Mouse (Mus musculus) limb, embryonic 12.5 days (tissue): Measurements from ENCODE around the gene Gm17657. TPM values are rescaled to one million over a fixed set of nuclear protein-coding genes. Genes with fewer than 3 reads are reported as not detected.
A peak's percentile ranks its signal among the peaks of the same experiment; 100 is the strongest.
"Not testable (repeated sequence)": the region's sequence is repeated elsewhere in the genome, so short reads cannot be mapped to it uniquely, and the experiment has no call there.

Source experiments
- ATAC-seq: fragments of 200-750 bp; cut with Nextera tagmentation; 2 replicates; pipeline ENCODE4 v1.8.0; 2017; ENCODE audit warnings: low read depth, moderate TSS enrichment; ENCODE audit not compliant: insufficient number of reproducible peaks, insufficient read depth, low FRiP score, low TSS enrichment
- H3K27ac ChIP-seq: fragments of 300-500 bp; sonication (generic); 2 replicates; pipeline ENCODE4 v1.5.1; 2016; ENCODE audit warnings: mild to moderate bottlenecking, moderate library complexity
- H3K27me3 ChIP-seq: fragments of 300-500 bp; sonication (generic); 2 replicates; pipeline ENCODE4 v1.6.1; 2016; ENCODE audit warnings: mild to moderate bottlenecking, moderate library complexity
- H3K36me3 ChIP-seq: fragments of 300-500 bp; sonication (generic); 2 replicates; pipeline ENCODE4 v1.6.1; 2016; ENCODE audit warnings: mild to moderate bottlenecking, moderate library complexity
- H3K4me1 ChIP-seq: fragments of 300-500 bp; sonication (generic); replicated peaks from 2 replicates; pipeline ENCODE4 v1.6.1; 2016
- H3K4me2 ChIP-seq: fragments of 300-500 bp; sonication (generic); 2 replicates; pipeline ENCODE4 v1.6.1; 2016; ENCODE audit warnings: mild to moderate bottlenecking, moderate library complexity
- H3K4me3 ChIP-seq: fragments of 300-500 bp; sonication (generic); replicated peaks from 2 replicates; pipeline ENCODE4 v1.5.1; 2016; ENCODE audit warnings: mild to moderate bottlenecking
- H3K9ac ChIP-seq: fragments of 300-500 bp; sonication (generic); replicated peaks from 2 replicates; pipeline ENCODE4 v1.6.1; 2016; ENCODE audit warnings: mild to moderate bottlenecking, moderate library complexity
- H3K9me3 ChIP-seq: fragments of 300-500 bp; sonication (generic); 2 replicates; pipeline ENCODE4 v1.6.1; 2016; ENCODE audit warnings: mild to moderate bottlenecking, moderate library complexity
- WGBS: fragments of 180-500 bp; shearing (Covaris S2); methylation state at CpG from one replicate; pipeline ENCODE4 v1.1.7; 2016; 5-methylcytosine and 5-hydroxymethylcytosine counted together
- polyA plus RNA-seq: library from polyadenylated mRNA; unstranded; fragments of >200 nt; fragmentation: Nextera tagmentation; extraction: Ambion mirVana; gene quantifications from 2 replicates; pipeline ENCODE4 v1.2.1, GENCODE M21; 2016

Gm17657 gene
- polyA plus RNA-seq, 1 experiment from 2014 or later = not detected

DNA sequence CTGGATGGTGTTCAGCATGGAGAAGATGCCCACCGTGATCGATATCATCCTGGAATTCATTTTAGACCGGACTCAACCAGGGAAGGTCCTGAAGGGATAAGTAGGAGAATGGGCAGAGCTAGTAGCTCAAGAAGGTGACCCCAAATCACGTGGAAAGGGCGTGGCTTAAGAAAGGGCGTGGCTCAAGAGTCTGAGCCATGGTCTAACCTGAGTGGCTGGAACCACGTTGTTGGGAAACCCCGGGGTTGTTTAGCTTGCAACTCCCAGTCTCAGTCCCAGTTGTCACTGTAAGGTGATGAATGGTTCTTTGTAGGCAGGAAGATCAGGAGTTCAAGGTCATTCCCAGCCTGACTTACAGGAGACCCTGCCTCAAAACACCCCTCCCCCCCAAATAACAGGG is 29.7 kb downstream of the Gm17657 start:
- 76% methylated on average over 8 of the region's 8 CpGs for WGBS
- no peaks in the 10 kb centered on the region for H3K4me1 ChIP-seq
- no peak overlapping the region for H3K4me2 ChIP-seq
- ATAC-seq = no peak
- no peaks in the 10 kb centered on the region for H3K36me3 ChIP-seq
- H3K9me3 ChIP-seq = no peaks in the 10 kb centered on the region
- no peak overlapping the region for H3K27ac ChIP-seq
- H3K27me3 ChIP-seq = no peaks in the 10 kb centered on the region
- no peak overlapping the region for H3K4me3 ChIP-seq
- no peak overlapping the region for H3K9ac ChIP-seq

DNA sequence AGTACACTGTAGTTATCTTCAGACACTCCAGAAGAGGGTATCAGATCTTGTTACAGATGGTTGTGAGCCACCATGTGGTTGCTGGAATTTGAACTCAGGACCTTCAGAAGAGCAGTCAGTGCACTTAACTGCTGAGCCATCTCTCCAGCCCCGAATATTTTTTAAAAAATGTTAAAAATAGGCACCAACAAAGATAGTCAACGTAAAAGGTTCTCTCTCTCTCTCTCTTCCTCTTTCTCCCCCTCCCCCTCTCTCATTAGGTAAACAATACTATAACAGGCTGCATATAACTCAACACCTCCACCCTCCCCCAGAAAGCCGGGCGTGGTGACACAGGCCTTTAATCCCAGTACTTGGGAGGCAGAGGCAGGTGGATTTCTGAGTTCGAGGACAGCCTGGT is 30.8 kb downstream of the Gm17657 start:
- not testable (repeated sequence) for H3K27ac ChIP-seq, H3K9ac ChIP-seq, H3K9me3 ChIP-seq, H3K4me3 ChIP-seq, H3K27me3 ChIP-seq, H3K36me3 ChIP-seq, H3K4me2 ChIP-seq, H3K4me1 ChIP-seq, ATAC-seq
- 91% methylated on average over 5 of the region's 5 CpGs for WGBS

DNA sequence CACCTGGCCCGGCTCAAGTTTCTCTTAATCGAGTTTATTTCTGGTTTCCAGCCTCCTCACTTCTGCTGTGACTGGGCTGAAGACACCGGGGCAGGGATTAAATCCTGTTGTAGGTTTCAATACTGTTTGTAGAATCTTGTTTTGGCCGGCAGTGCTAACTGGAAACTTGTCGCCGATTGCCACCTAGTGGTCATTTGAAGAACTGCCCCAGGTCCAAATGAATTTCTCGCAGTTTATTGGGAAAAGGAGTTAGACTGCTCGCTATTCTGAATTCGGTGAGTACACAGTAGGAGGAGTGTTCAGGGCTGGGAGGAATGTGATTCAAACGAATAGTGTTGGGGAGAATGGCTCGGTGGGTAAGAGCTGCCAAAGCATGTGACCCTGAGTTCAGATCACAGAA is 35.0 kb downstream of the Gm17657 start:
- no peak overlapping the region for H3K4me3 ChIP-seq
- no peaks in the 10 kb centered on the region for H3K4me1 ChIP-seq
- H3K9me3 ChIP-seq = no peaks in the 10 kb centered on the region
- no peaks in the 10 kb centered on the region for H3K27me3 ChIP-seq
- H3K27ac ChIP-seq = no peak overlapping the region
- H3K9ac ChIP-seq = 0 out of 2 replicates have a peak overlapping the region, but pooled peaks have one; percentile 31
- 3% methylated on average over 11 of the region's 11 CpGs for WGBS
- no peak for ATAC-seq
- no peaks in the 10 kb centered on the region for H3K36me3 ChIP-seq
- H3K4me2 ChIP-seq = no peak overlapping the region; the same call in 1 of the 2 replicates

DNA sequence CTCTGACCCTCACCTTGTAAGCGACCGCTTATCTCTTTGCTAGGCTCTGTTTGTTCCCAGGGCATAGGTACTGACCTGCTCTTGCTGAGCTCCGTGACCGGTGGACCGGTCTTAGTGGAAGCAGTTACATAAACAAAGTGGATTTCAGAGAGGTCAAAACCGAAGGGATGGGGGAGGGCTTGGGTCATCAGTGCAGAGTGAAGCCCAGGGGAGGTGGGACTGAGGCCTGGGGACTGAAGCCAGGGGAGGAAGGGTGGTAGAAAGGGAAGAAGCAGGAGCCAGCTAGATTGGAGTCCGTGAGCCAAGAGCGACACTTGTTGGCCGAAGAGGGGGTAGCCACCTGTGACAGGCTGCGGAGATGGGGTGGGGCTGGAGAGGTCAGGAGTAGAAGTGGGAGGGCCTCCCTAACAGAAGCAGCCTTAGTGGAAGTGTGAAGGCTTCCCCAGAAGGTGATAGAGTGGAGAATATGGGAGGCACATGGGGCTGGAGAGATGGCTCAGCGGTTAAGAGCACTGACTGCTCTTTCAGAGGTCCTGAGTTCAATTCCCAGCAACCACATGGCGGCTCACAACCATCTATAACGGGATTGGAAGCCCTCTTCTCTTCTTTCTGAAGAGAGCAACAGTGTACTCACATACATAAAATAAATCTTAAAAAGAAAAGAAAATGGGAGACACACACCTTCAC is 36.3 kb downstream of the Gm17657 start:
- ATAC-seq = 0 out of 2 replicates have a peak, but pooled peaks have one; percentile 46
- no peak overlapping the region for H3K27ac ChIP-seq

DNA sequence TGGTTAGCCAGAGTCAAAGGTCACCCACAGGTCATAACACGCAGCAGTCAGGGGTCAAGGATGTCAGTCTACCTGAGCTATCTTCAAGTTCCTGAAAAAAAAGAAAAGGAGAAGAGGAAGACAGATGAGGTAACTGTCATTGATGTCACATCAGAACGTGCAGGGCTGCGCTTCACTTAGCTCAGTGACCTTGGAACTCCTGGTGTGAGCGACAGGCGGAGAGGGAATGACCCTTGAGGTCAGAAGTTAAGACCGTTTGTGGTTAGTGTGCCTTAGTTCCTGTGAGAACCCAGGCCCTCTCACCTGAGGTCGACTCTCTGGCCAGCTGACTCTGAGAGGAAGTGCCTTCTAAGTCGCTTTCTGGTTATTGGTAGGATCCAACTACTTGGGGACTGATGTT is 38.7 kb downstream of the Gm17657 start:
- WGBS = 55% methylated on average over 8 of the region's 8 CpGs
- Histone ChIP-seq H3K9me3 (no peaks in the 10 kb centered on the region), H3K4me1 (no peaks in the 10 kb centered on the region), H3K4me3 (no peak overlapping the region), H3K4me2 (no peak overlapping the region), H3K9ac (no peak overlapping the region), H3K27me3 (no peaks in the 10 kb centered on the region), H3K27ac (no peak overlapping the region), H3K36me3 (no peaks in the 10 kb centered on the region)
- ATAC-seq = no peak

More for the DNA sequence above, 36.3 kb downstream of the Gm17657 start:
- 37% methylated on average over 13 of the region's 13 CpGs for WGBS
- no peak overlapping the region for H3K4me2 ChIP-seq
- no peak overlapping the region for H3K4me3 ChIP-seq
- no peaks in the 10 kb centered on the region for H3K36me3 ChIP-seq
- no peaks in the 10 kb centered on the region for H3K9me3 ChIP-seq
- no peaks in the 10 kb centered on the region for H3K27me3 ChIP-seq
- H3K9ac ChIP-seq = no peak overlapping the region
- no peaks in the 10 kb centered on the region for H3K4me1 ChIP-seq

DNA sequence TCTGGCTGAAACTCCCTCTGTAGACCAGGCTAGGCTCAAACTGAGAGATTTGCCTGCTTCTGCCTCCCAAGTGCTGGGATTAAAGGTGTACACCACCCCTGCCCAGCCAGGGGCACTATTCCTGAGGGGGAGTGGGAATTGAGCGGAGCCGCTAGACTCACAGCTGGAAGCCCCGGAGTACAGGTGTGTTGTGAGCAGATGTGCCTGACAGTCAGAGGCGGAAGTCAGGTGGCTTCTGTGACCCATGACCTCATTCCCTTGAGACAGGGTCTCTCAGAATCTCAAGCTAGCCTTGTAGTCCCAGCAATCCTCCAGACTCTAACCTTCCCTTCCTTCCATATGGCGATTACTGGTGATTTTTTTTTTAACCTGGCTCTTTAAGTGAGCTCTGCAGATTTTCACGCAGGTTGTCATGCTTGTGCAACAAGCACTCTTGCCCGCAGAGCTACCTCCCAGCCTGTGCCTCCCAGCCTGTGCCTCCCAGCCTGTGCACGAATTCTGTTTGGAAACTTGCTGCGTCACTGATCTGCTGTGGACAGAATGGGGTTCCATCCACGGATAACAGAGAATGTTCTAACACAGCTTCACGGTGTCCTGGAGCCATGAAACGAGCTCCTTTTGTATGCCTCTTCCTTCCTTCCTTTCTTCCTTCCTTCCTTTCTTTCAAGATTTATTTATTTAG is 40.4 kb downstream of the Gm17657 start:
- Histone ChIP-seq H3K9me3 (no peaks in the 10 kb centered on the region), H3K27me3 (no peaks in the 10 kb centered on the region), H3K4me1 (no peaks in the 10 kb centered on the region), H3K27ac (0 out of 2 replicates have a peak overlapping the region, but pooled peaks have one; percentile 17), H3K4me2 (no peak overlapping the region), H3K4me3 (no peak overlapping the region), H3K36me3 (no peaks in the 10 kb centered on the region), H3K9ac (no peak overlapping the region)
- no peak for ATAC-seq
- 70% methylated on average over 12 of the region's 12 CpGs for WGBS

DNA sequence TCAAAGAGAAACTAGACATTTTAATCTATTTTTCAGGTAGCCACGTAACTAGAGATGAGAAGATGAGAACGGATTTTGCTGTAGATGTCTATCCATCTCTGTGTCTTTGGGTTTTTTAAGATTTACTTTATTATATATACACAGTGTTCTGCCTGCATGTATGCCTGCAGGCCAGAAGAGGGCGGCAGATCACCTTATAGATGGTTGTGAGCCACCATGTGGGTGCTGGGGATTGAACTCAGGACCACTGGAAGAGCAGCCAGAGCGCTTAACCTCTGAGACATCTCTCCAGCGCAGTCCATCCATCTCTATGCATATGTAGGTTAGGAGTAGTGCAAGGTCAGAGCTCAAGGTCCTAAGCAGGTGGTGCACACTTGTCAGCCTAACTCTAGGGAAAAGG is 45.7 kb downstream of the Gm17657 start:
- 0 out of 2 replicates have a peak, but pooled peaks cover 2% of the 10 kb centered on the region for H3K4me1 ChIP-seq
- no peaks in the 10 kb centered on the region for H3K36me3 ChIP-seq
- H3K27ac ChIP-seq = no peak overlapping the region
- H3K27me3 ChIP-seq = 0 out of 2 replicates have a peak, but pooled peaks cover 3% of the 10 kb centered on the region
- ATAC-seq = no peak
- H3K9ac ChIP-seq = no peak overlapping the region
- no peak overlapping the region for H3K4me2 ChIP-seq
- no peak overlapping the region for H3K4me3 ChIP-seq
- no peaks in the 10 kb centered on the region for H3K9me3 ChIP-seq
- 82% methylated on average over 5 of the region's 5 CpGs for WGBS

DNA sequence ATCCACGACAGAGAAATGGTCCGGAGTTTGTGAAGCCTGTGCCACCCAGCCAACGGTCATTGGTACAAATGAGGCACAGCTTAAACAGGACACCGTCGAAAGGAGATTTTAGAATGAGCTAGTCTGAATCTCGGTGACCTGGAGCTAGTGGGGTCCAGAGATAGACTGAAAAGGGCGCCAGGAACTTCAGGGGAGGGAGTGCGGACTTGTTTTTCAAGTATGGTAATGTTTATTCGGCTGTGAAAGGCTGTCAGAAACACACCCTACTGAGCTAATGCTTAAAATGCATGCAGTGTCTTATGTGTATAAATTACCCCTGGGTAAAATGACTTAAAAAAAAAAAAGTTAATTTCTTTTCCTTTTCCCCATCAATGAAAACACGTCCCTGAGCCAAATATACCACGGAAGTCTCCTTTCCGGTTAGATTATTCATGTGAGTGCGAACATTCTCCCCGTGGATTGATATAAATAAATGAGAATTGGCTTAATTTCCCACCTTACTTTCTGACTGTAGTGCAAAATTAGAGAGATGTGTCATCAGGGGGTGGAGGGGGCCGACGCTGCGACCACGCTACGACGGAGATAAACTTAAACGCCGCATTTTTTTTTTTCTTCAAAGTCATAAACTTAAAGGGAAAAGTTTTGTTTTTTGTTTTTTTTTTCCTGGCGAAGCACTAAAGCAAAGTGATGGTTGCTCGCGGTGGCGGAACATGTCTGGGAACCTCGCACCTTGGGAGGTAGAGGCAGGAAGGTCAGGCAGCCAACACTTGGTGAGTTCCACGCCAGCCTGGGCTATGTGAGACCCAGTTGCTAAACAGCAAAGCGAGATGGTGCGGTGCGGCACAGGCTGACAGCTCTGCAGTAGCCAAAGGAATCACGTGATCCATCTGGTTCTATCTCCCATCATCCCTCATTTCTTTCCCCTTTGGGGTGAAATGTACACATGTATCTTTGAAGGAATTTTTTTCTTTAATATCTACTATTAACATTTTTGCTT is 46.5 kb downstream of the Gm17657 start:
- Histone ChIP-seq H3K4me1 (0 out of 2 replicates have a peak, but pooled peaks cover 2% of the 10 kb centered on the region), H3K36me3 (no peaks in the 10 kb centered on the region), H3K27me3 (0 out of 2 replicates have a peak, but pooled peaks cover 3% of the 10 kb centered on the region), H3K9me3 (no peaks in the 10 kb centered on the region), H3K27ac (no peak overlapping the region), H3K4me3 (0 out of 2 replicates have a peak overlapping the region, but pooled peaks have one; percentile 0), H3K9ac (no peak overlapping the region), H3K4me2 (peak overlapping the region; percentile 23)
- ATAC-seq = no peak; the same call in 1 of the 2 replicates
- 15% methylated on average over 32 of the region's 32 CpGs for WGBS

DNA sequence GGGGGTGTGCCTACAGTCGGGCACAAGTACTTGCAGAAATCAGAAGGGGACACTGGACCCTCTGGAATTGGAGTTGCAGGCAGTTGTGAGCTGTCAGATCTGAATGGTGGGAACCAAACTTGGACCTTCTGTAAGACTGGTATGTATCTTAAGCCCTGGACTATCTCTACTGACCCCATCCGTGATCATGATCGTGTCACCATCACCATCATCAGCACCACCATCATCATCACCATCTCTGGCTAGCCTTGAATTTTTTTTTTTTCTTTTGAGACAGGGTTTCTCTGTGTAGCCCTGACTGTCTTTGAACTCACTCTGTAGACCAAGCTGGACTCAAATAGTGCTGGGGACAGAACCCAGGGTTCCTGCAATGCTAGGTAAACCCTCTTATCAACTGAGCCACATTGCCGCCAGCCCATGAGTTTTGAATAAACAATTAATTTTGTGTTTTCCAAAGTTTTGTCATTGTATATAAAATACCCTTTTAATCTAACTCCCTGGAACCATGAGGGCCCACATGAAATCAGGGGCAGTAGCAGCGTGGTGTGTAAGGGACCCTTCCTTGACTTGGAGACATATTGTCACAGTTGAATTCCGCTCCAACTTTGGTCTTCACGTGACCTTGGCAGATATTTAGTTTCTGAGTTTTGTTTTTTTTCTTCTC is 47.3 kb downstream of the Gm17657 start:
- no peak for ATAC-seq
- H3K36me3 ChIP-seq = no peaks in the 10 kb centered on the region
- H3K27ac ChIP-seq = no peak overlapping the region
- no peaks in the 10 kb centered on the region for H3K9me3 ChIP-seq
- H3K4me3 ChIP-seq = no peak overlapping the region
- H3K27me3 ChIP-seq = 0 out of 2 replicates have a peak, but pooled peaks cover 3% of the 10 kb centered on the region
- H3K4me1 ChIP-seq = 0 out of 2 replicates have a peak, but pooled peaks cover 2% of the 10 kb centered on the region
- 83% methylated on average over 7 of the region's 7 CpGs for WGBS
- H3K4me2 ChIP-seq = no peak overlapping the region
- H3K9ac ChIP-seq = no peak overlapping the region

DNA sequence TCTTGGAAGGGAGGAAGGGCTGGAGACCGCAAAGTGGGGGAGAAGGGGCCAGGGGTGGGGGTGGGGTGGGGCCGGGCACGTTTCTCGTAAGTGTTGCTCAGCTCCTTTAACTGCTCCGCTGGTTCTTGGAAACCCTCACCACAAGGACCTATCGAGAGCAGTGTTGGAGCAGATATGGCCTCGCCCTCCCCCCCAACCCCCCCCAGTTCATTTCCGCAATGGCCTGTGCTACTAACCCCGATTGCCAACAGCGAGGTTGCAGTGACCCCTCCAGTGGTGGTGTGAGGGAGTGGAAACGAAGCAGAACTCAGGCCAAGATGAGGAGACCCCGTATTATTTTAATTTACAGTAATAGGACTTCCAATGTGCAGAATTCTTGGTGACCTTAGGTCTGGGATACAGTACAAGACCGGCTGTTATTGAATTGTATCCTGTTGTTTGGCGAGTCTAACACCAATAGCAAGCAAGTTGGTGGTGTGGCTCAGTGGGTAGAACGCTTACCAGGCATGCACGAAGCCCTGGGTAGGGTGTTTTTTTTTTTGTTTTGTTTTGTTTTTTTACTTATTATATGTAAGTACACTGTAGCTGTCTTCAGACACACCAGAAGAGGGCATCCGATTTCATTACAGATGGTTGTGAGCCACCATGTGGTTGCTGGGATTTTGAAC is 48.5 kb downstream of the Gm17657 start:
- no peak overlapping the region for H3K4me3 ChIP-seq
- no peak overlapping the region for H3K27ac ChIP-seq
- 0 out of 2 replicates have a peak, but pooled peaks cover 3% of the 10 kb centered on the region for H3K27me3 ChIP-seq
- 0 out of 2 replicates have a peak, but pooled peaks cover 2% of the 10 kb centered on the region for H3K4me1 ChIP-seq
- ATAC-seq = no peak
- 81% methylated on average over 17 of the region's 17 CpGs for WGBS
- H3K9me3 ChIP-seq = no peaks in the 10 kb centered on the region
- no peak overlapping the region for H3K4me2 ChIP-seq
- H3K9ac ChIP-seq = no peak overlapping the region
- H3K36me3 ChIP-seq = 0 out of 2 replicates have a peak, but pooled peaks cover 6% of the 10 kb centered on the region
